Mouse (Mus musculus): Measurements from ENCODE around the gene Klf12.

DNA sequence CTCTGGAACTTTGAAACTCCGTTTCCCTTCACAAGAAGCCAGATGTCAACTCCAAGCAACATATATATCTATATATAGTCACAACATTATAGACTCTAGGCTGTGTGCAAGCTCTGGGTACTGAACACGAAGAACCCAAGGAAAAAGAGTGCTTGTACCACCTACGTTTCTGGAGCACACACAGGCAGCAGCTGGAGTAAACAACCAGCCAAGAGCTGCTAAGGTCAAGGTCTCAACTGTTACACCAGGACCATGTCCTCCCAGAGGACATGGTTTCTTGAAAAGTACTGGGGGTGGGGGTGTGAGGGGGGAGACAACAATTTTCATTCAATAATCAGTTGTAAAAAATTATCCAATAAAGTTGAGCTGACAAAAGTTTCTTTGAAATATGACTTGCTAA lies 2.7 kb downstream of the Klf12 start:
- TF ChIP-seq CTCF (IDR thresholded peaks at IDR 0.05; ENCODE audit: low read depth, low read length): no peak
- no peak for TF ChIP-seq EP300 (IDR thresholded peaks at IDR 0.05; ENCODE audit: insufficient read depth, low read depth, low read length)
- no peak for TF ChIP-seq POLR2A (IDR thresholded peaks at IDR 0.05; ENCODE audit: insufficient read depth, low read length)

Data from ES-Bruce4 (cell line).